Mouse (Mus musculus) olfactory bulb, adult 2 months (tissue): ENCODE results near the gene Lck.

ENCODE experiments used
- CTCF ChIP-seq: fragments of 200-500 bp; IDR thresholded peaks from 2 replicates; pipeline ENCODE4 v1.5.1; 2012; ENCODE audit warnings: low read depth, mild to moderate bottlenecking, low read length, moderate library complexity; ENCODE audit not compliant: insufficient read depth
- POLR2A ChIP-seq: fragments of 200-500 bp; IDR thresholded peaks from 2 replicates; pipeline ENCODE4 v1.6.1; 2012; ENCODE audit warnings: mild to moderate bottlenecking, low read depth, low read length, moderate library complexity; ENCODE audit not compliant: insufficient read depth

- TF ChIP-seq POLR2A, result no peak
- TF ChIP-seq CTCF, result no peak
These were observed 47.9 kb upstream of the Lck start for GRCm38 (mm10) chr4:129621283-129621841.
